Mouse (Mus musculus) cerebellum, adult 11-12 months (tissue): Measurements from ENCODE around the gene Tgtp2.
"Not testable (repeated sequence)": the region's sequence is repeated elsewhere in the genome, so short reads cannot be mapped to it uniquely, and the experiment has no call there.

Experiments used
- DNase-seq: peaks from one replicate; pipeline ENCODE4 v3.0.0; 2022

Tgtp2 gene

DNA sequence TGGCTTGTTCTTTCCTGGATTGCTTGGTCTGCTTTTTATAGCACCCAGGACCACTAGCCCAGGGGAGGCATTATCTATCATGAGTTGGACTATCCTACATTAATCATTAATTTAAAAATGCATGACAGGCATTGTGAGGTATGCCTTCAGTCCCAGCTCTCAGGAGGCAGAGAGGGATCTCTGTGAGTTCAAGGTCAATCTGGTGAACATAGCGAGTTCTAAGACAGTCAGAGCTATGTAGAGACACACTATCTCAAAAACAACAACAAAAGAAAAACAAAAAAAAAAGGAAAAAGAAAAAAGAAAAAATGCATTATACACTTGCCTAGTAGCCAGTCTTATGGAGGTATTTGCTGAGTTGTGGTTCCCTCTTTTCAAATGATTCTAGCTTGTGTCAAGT, 20.4 kb upstream of the Tgtp2 start:
- no peak for DNase-seq

DNA sequence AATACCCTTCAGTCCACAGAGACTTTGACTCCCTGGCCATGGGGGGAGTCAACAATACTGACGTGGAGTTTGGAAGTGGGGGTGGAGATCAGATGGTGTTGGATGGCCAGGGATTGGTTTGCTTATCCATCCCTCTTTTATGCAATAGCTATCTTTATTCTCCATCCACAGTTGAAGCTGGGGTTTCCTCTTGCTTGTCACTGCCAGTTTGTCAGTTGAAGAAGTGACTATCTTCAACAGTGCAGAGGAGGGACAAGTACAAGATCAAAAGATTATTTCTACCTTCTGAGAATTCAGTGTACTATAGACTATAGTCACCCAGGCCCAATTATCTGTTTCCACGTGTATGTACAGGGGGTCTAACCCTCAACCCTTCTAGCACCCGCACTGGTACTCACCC, 19.8 kb upstream of the Tgtp2 start:
- DNase-seq, result no peak

DNA sequence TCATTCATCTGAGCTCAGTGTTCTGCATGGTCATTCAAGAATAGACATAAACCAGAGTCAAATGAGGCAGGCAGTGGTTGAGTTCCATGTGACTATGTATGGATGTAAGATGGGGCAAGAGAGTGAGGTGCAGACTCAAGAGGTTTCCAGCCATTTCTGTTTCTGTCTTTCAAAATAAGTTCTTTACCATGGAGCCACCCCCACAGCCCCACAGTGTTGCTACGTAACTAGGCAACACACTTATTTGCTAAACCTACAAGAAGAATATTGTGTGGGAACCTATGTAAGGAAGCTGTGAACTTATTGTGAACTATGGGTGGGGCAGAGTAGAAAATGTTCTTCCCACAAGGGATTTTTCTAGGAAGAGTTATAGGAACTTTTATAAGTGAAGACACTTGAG, 19.1 kb upstream of the Tgtp2 start:
- no peak for DNase-seq

DNA sequence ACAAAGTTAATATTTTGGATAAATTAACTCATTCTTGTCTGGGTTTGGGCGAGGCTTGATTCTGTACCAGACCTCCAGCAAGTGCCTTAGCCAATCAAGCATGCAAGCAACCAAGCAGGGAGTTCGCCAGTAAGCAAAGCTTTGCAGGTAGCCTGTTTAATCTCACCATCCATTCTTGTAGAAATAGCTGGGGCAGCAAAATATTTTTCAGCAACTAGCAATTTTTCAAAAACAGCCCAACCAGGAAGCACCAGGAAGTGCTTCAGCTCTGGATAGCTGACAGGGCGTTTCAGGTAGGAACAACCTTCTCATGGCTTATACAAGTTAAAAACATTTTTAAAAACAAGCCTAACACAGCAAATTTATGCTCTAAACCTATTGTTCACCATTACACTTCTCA, 17.9 kb upstream of the Tgtp2 start:
- no peak for DNase-seq

DNA sequence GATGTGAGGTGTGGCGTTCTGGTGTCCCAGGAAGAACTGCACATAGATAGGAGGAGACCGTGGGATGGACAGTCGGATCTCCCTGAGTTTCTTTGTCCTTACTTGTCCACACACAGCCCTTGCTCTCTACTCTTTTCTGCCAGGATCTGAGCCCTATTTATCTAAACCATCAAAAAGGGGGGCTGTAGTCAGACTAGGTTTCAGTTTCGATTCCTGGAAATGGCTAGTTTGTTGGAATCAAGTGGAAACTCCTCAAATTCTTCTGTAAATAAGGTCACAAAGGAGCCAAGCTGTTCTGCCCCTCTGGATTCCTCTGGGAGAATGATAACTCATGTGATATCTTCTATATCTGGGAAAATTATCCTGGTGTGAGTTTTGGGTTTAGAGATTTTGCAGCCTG, 17.4 kb upstream of the Tgtp2 start:
- DNase-seq, result no peak

DNA sequence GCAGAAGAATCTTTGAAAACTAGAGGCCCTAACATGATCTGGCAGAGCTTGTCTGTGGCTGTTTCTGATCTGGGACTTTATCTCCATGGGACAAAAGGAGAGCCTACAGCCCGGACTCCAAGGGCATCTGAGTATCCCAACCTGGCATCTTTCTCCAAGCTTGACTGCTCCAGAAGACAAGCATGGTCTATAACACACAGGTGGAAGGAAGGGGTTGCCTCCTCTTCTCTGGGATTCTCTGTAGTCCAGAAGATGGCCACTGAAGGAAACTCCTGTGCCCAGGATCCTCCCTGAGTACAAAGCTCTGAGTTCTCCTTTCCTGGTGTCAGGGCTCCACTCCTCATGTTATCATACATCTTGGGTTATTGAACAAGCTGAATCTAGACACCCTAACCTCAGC, 16.6 kb upstream of the Tgtp2 start:
- DNase-seq, result no peak

DNA sequence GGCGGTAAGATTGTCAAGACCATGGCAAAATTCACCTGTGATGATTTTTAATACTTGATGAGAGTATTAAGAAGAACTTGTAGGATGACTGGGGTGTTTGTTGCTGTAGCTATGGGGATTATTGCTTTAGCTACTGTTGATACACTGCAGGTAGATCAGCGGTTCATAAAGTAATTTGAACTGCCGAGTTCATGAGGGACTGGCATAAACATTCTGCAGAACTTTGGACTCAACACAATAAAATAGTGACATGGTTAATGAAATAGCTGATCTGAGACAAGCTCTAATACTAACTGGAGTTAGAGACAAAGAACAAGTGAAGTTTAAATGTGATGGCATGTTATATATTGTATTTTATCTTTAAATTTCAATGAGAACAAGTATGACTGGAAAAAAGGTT, 14.7 kb upstream of the Tgtp2 start:
- no peak for DNase-seq

DNA sequence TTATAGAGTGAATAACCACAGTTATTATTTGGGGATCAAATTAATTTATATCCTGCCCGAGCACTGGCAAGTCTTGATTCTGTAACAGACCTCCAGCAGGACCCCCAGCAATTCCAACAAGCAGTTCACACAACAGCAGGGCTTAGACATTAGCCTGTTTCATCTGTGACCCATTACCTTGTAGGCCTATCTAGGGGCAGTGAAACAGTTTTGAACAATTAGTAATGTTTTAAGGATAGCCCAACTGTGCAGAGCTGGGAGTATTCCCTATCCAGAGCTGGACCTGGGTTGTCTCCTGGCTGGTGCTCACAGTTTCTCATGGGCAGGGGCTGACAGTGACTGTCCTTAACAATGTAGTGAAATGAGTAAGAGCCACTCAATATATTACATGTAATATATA, 13.0 kb upstream of the Tgtp2 start:
- DNase-seq, result no peak

DNA sequence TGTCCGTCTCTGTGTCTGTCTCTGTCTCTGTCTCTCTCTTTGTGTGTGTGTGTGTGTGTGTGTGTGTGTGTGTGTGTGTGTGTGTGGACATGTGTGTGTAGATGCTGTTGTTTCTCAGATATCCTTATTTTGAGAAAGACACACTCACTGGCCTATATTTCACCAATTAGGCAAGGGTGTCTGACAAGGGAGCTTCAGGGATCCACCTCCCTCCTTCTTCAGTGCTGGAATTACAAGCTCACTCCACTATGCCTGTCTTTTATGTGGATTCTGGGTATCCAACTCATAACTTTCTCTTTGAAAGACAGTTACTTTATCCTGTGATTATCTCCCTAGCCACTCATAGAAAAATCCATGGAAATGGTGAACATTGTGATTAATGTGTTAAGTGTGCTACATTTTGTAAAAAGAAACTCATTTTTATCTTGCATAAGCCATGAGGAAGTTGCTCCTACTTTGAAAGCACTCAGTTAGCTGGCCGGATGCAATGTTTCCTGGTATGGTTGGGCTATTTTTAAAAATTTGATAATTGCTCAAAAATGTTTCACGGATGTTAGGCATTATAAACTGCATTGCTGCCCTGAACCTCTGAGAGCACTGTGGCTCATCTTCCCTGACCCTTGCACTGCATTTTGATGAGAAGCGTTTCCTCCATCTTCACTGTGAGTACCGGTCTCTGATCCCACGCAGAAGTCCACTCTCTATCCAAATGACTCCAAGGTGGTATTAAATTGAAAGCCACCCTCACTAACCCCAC, 12.2 kb upstream of the Tgtp2 start, which contains the start of gene Ifi47:
Ifi47 (plus strand) TSS at position 587 of the 757 bp plus-strand sequence.
- not testable (repeated sequence) for DNase-seq

DNA sequence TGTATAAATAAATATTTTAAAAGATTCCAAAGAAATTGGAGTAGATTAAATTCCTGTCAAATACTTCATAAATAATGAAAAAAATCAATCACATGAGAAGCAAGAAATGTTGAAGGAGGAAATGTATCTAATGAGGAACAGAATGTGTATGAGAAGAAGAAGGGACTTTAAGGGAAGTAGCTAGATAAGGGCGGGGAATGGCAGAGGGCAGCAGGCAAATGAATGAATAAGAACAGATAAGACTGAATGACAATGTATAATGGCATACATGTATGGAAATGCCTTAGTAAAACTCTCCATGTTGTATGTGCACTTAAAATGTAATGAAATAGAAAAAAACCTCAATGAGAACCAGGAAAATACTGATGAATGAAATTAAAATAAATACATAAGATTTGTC, 4.4 kb upstream of the Tgtp2 start:
- no peak for DNase-seq

DNA sequence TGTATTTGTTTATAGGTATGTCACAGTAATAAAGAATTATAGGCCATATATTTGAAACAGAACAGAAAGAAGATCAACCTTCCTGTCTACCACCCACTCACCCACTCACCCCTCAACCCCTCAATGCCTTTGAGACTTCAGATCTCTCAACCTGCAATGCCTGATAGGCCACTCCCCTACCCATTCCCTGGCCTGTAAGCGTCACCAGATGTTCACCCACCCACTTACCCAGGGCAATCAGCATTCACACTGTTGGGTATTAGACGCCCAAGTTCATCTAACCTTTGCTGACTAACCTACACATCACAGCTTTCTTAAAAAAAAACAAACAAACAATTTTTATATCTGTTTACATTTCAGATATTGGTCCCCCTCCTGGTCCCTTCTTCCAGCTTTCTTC, 2.1 kb downstream of the Tgtp2 start:
- DNase-seq, result not testable (repeated sequence)

DNA sequence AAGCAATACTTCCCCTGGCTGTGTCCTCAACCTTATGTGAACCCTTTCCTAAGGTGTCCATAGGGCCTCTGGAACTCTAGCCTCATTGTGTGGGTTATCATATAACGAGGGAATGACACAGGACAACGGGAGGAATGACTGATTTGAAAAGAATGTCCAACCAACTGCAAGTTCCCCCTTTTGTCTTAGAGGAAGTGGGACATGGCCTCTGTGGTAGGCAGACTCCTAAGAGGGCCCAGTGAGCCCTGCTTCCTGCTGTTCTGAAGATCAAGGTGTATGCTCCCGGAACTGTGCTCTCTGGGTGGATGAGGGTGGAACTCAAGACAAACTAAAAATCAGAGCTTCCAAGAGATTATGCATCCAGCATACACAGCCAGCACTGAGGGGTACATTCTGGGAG, 3.9 kb downstream of the Tgtp2 start:
- not testable (repeated sequence) for DNase-seq

DNA sequence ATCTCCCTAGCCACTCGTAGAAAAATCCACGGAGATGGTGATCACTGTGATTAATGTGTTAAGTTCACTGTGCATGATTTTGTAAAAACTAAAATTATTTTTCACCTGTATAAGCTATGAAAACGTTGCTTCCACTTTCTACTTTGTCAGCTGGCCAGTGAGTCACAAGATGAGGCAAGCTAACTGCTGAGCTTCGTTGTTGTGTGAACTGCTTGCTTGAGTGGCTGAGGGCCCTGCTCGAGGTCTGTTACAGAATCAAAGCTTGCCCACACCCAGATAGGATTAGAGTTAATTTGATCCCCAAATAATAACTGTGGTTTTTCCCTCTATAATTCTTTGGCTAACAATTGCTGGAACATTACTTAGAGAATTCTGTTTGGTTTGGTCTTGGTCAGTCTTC, 12.1 kb downstream of the Tgtp2 start:
- DNase-seq, result not testable (repeated sequence)

DNA sequence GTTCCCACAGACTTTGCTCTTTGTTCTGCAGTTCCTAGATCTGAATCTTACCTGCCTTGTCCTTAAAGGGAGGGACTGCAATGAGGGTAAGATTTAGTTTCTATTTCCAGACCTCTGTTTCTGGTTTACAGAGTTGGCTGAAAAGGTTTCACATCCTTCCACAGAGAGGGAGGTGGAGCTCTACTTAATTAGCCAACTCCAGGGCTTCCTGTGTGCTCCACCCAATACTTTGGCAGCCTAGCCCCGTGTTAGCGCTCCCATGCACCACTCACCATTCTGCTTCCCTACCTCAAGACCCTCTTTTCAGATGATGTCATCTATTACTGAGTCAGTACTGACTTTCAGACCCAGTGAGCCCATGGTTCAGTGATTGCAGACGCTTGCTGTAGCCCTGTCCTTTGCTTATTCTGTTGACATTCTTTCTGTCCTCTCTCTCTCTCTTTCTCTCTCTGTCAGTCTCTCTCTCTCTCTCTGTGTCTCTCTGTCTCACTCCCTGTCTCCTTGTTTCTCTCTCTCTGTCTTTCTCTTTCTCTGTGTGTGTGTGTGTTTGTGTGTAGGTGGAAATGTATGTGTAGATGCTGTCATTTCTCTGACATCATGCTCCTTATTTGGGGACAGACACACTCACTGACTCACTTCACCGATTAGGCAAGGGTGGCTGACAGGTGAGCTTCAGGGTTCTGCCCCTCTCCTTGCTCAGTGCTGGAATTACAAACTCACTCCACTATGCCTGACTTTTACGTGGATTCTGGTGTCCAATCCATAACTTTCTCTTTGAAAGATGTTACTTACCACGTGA, 12.7 kb downstream of the Tgtp2 start, which contains the start of gene 9930111J21Rik2:
9930111J21Rik2 (minus strand) TSS at position 150 of the 799 bp plus-strand sequence.
- DNase-seq, result not testable (repeated sequence)

DNA sequence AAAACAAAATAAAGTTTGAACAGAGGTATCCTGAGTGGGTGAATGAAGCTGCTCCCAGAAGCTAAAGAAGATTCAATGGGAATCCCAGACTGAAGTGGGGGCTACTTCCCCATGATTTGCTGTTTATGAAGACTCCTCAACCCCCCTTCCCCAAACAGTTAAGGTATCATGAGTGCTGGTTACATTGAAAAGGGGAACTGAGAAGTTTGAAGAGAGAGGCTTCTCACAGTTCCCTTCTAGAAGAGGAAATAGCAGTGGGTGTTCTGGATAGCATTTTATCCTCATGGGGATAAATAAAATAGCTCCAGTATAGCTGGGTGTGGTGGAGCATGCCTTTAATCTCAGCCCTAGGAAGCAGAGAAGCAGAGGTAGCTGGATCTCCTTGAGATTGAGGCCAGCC, 13.9 kb downstream of the Tgtp2 start:
- DNase-seq, result not testable (repeated sequence)

DNA sequence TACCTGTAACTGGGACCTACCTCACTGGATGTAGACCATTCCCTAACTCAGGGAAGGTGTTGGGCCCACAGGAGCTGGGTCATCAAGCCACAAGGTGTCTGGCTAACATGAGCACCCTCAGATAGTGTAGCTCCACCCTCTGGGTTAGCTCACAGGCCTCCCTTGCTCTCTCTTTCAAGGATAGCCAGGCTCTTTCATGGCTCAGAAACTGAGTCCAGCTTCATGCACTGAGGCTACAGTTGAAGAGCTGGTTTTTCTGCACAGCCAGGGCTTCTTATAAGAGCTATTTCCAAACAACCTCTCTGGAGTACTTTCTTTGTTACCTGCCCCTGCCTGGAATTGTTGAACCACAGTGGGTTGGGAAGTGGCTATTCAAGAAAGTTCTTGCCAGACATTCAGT, 51.9 kb downstream of the Tgtp2 start:
- DNase-seq, result not testable (repeated sequence)
